Mouse (Mus musculus) heart, embryonic 11.5 days (tissue): Measurements from ENCODE around the gene Maz. TPM values are rescaled to one million over a fixed set of nuclear protein-coding genes. Genes with fewer than 3 reads are reported as not detected.

ENCODE experiments used
- ATAC-seq: fragments of 200-750 bp; cut with Nextera tagmentation; replicated peaks from 2 replicates; pipeline ENCODE4 v1.8.0; 2017; ENCODE audit warnings: moderate library complexity; ENCODE audit not compliant: insufficient number of reproducible peaks, low FRiP score, low TSS enrichment
- H3K27ac ChIP-seq: fragments of 300-500 bp; sonication (generic); 2 replicates; pipeline ENCODE4 v1.5.1; 2014; ENCODE audit warnings: mild to moderate bottlenecking, low read depth, low read length
- H3K27me3 ChIP-seq: fragments of 300-500 bp; sonication (generic); 2 replicates; pipeline ENCODE4 v1.6.1; 2014; ENCODE audit warnings: mild to moderate bottlenecking, low read length, mixed read lengths; ENCODE audit not compliant: control insufficient read depth, insufficient read depth
- H3K36me3 ChIP-seq: fragments of 300-500 bp; sonication (generic); 2 replicates; pipeline ENCODE4 v1.6.1; 2014; ENCODE audit warnings: mild to moderate bottlenecking, low read length, moderate library complexity, mixed read lengths; ENCODE audit not compliant: control insufficient read depth, insufficient read depth
- H3K4me1 ChIP-seq: fragments of 300-500 bp; sonication (generic); 2 replicates; pipeline ENCODE4 v1.6.1; 2014; ENCODE audit warnings: low read length; ENCODE audit not compliant: control insufficient read depth, insufficient read depth
- H3K4me2 ChIP-seq: fragments of 300-500 bp; sonication (generic); 2 replicates; pipeline ENCODE4 v1.6.1; 2014; ENCODE audit warnings: mild to moderate bottlenecking, moderate library complexity
- H3K4me3 ChIP-seq: fragments of 300-500 bp; sonication (generic); 2 replicates; pipeline ENCODE4 v1.5.1; 2014; ENCODE audit warnings: low read depth, low read length
- H3K9ac ChIP-seq: fragments of 300-500 bp; sonication (generic); 2 replicates; pipeline ENCODE4 v1.6.1; 2014; ENCODE audit warnings: mild to moderate bottlenecking, low read depth, low read length, moderate library complexity
- H3K9me3 ChIP-seq: fragments of 300-500 bp; sonication (generic); replicated peaks from 2 replicates; pipeline ENCODE4 v1.6.1; 2016; ENCODE audit warnings: low read length; ENCODE audit not compliant: control insufficient read depth
- WGBS: fragments of 180-500 bp; shearing (Covaris S2); extraction: QIAGEN DNeasy Blood & Tissue Kit; methylation state at CpG from one replicate; pipeline ENCODE4 v1.1.7; 2014; ENCODE audit not compliant: insufficient replicate concordance; 5-methylcytosine and 5-hydroxymethylcytosine counted together
- polyA plus RNA-seq: library from polyadenylated mRNA; unstranded; fragments of >200 nt; fragmentation: Nextera tagmentation; extraction: Ambion mirVana; gene quantifications from 2 replicates; pipeline ENCODE4 v1.2.1, GENCODE M21; 2014

The Maz gene
- polyA plus RNA-seq, 1 experiment from 2014 or later, result 44.1 TPM

DNA sequence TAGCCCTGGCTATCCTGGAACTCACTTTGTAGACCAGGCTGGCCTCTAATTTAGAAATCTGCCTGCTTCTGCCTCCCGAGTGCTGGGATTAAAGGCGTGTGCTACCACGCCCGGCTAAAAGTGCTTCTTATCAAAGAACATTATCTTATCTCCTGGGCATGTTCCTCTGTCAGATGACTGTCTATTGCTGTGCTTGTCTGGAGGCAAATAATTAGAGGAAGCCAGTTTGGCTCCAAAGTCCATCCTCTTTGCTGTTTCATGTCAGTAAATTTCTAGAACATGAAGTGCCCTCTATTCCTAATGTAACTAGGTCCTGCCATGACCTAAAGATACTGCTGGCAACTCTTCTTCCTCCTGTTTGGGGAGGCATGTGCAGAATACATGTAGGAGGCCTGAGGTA, 44.8 kb downstream of the Maz start:
- no peak overlapping the region for H3K27ac ChIP-seq
- H3K4me1 ChIP-seq, result peaks cover 6% of the 10 kb centered on the region; the same call in 1 of the 2 replicates
- no peak for ATAC-seq
- no peaks in the 10 kb centered on the region for H3K9me3 ChIP-seq
- H3K27me3 ChIP-seq, result no peaks in the 10 kb centered on the region
- H3K4me2 ChIP-seq, result no peak overlapping the region
- 65% methylated on average over 4 of the region's 4 CpGs for WGBS
- peaks cover 17% of the 10 kb centered on the region; the same call in 1 of the 2 replicates for H3K36me3 ChIP-seq
- no peak overlapping the region for H3K4me3 ChIP-seq
- no peak overlapping the region for H3K9ac ChIP-seq

- H3K9me3 ChIP-seq, result no peaks in the 10 kb centered on the region
Measured at GRCm38 (mm10) chr7:126981601-126982000, 45.2 kb downstream of the Maz start.

GRCm38 (mm10) chr7:126978841-126979240, 48.0 kb downstream of the Maz start:
- H3K27ac ChIP-seq, result no peak overlapping the region
- WGBS, result 84% methylated on average over 6 of the region's 6 CpGs
- ATAC-seq, result no peak
- peaks cover 5% of the 10 kb centered on the region for H3K4me1 ChIP-seq
- H3K9me3 ChIP-seq, result no peaks in the 10 kb centered on the region
- H3K4me3 ChIP-seq, result no peak overlapping the region
- H3K36me3 ChIP-seq, result peaks cover 17% of the 10 kb centered on the region; the same call in 1 of the 2 replicates
- H3K4me2 ChIP-seq, result no peak overlapping the region
- H3K9ac ChIP-seq, result no peak overlapping the region
- no peaks in the 10 kb centered on the region for H3K27me3 ChIP-seq

More at GRCm38 (mm10) chr7:126981601-126982000, 45.2 kb downstream of the Maz start:
- H3K27ac ChIP-seq, result no peak overlapping the region
- no peak overlapping the region for H3K4me2 ChIP-seq
- peaks cover 7% of the 10 kb centered on the region; the same call in 1 of the 2 replicates for H3K4me1 ChIP-seq
- H3K9ac ChIP-seq, result no peak overlapping the region
- WGBS, result 79% methylated on average over 2 of the region's 2 CpGs
- H3K36me3 ChIP-seq, result peaks cover 17% of the 10 kb centered on the region; the same call in 1 of the 2 replicates
- no peak overlapping the region for H3K4me3 ChIP-seq
- no peak for ATAC-seq
- no peaks in the 10 kb centered on the region for H3K27me3 ChIP-seq

DNA sequence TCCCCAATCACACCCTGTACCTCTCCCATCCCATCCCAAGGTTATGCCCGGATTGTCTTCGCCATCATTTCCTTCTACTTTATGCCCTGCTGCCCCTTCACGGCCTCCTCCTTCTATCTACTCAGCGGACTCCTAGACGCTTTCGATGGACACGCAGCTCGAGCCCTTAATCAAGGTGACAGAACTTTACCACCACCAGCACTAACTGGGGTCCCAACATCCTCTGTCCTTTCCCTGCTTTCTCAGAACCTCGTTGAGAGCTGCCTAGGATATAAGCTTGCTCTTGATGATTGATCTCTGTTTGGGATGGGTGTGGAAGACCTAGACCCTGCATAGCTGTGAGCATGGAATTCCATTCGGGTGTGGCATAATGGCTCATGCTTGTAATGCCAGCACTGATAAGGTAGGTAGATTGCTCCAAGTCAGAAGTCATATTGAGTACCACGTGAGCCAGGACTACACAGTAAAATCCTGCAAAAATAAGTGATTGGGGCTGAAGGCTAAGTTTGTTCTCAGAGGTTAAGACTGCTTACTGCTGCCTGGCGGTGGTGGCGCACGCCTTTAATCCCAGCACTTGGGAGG, 49.9 kb downstream of the Maz start:
- H3K4me1 ChIP-seq, result peaks cover 5% of the 10 kb centered on the region
- no peak for ATAC-seq
- no peaks in the 10 kb centered on the region for H3K9me3 ChIP-seq
- H3K27me3 ChIP-seq, result no peaks in the 10 kb centered on the region
- H3K27ac ChIP-seq, result no peak overlapping the region
- H3K4me3 ChIP-seq, result peak overlapping the region; percentile 91
- H3K36me3 ChIP-seq, result peaks cover 17% of the 10 kb centered on the region; the same call in 1 of the 2 replicates
- WGBS, result 25% methylated on average over 14 of the region's 14 CpGs
- H3K9ac ChIP-seq, result peak overlapping the region; percentile 98
- peak overlapping the region; percentile 92 for H3K4me2 ChIP-seq

- ATAC-seq, result peak; percentile 91
- Histone ChIP-seq H3K9ac (peak within 1 kb of the TSS; percentile 98), H3K27me3 (no peaks in the 10 kb centered on the region), H3K9me3 (no peaks in the 10 kb centered on the region), H3K27ac (peak within 1 kb of the TSS; percentile 94), H3K4me3 (peak within 1 kb of the TSS; percentile 91), H3K4me2 (peak within 1 kb of the TSS; percentile 92), H3K4me1 (peaks cover 5% of the 10 kb centered on the region), H3K36me3 (peaks cover 17% of the 10 kb centered on the region; the same call in 1 of the 2 replicates)
- WGBS, result under 1% methylated on average over 54 of the region's 55 CpGs
Measured at GRCm38 (mm10) chr7:126975950-126976866, 50.6 kb downstream of the Maz start, which contains the start of gene Cdiptos. Gene Cdiptos (minus strand): TSS chr7:126976098.

- Histone ChIP-seq H3K4me1 (peaks cover 5% of the 10 kb centered on the region), H3K9ac (peak within 1 kb of the TSS; percentile 98), H3K27ac (peak within 1 kb of the TSS; percentile 94), H3K9me3 (no peaks in the 10 kb centered on the region), H3K36me3 (peaks cover 17% of the 10 kb centered on the region; the same call in 1 of the 2 replicates), H3K4me2 (peak within 1 kb of the TSS; percentile 92), H3K4me3 (peak within 1 kb of the TSS; percentile 91), H3K27me3 (no peaks in the 10 kb centered on the region)
- no peak for ATAC-seq
- 10% methylated on average over 1 of the region's 1 CpGs for WGBS
Measured at GRCm38 (mm10) chr7:126975893-126975949, 51.1 kb downstream of the Maz start, which contains the start of gene Cdipt. Gene Cdipt (plus strand): TSS chr7:126975914.

GRCm38 (mm10) chr7:126975493-126975892, 51.3 kb downstream of the Maz start:
- Histone ChIP-seq H3K27ac (no peak overlapping the region), H3K4me2 (peak overlapping the region; percentile 92), H3K4me3 (peak overlapping the region; percentile 91), H3K4me1 (peaks cover 5% of the 10 kb centered on the region), H3K9me3 (no peaks in the 10 kb centered on the region), H3K27me3 (no peaks in the 10 kb centered on the region), H3K36me3 (peaks cover 17% of the 10 kb centered on the region; the same call in 1 of the 2 replicates), H3K9ac (peak overlapping the region; percentile 47; the same call in 1 of the 2 replicates)
- 12% methylated on average over 8 of the region's 8 CpGs for WGBS
- ATAC-seq, result no peak
